Mouse (Mus musculus): ENCODE data around the gene Ppp1r3d.

GRCm38 (mm10) chr2:178413481-178414260 is 601 bp downstream of the Ppp1r3d start:
- TF ChIP-seq CTCF (IDR thresholded peaks at IDR 0.05; ENCODE audit: extremely low read depth, insufficient read depth, low read length) (no peak), POLR2A (IDR thresholded peaks at IDR 0.05; ENCODE audit: extremely low read depth, insufficient read depth, low read length) (no peak)

All from cortical plate, adult 2 months (tissue).